Mouse (Mus musculus): ENCODE measurements around the gene Ephb4. TPM values are rescaled to one million over a fixed set of nuclear protein-coding genes. Genes with fewer than 3 reads are reported as not detected.

The Ephb4 gene
- polyA plus RNA-seq, 1 experiment = 36.5 TPM

GRCm38 (mm10) chr5:137352011-137352975 lies 2.4 kb downstream of the Ephb4 start:
- no peak for DNase-seq (ENCODE audit: low read depth, low spot score)
- WGBS = 12% methylated on average over 16 of the region's 16 CpGs

- 62% methylated on average over 17 of the region's 17 CpGs for WGBS
- DNase-seq (ENCODE audit: low read depth, low spot score) = no peak
Measured at GRCm38 (mm10) chr5:137354091-137354490, 4.2 kb downstream of the Ephb4 start.

GRCm38 (mm10) chr5:137358382-137358781 lies 8.5 kb downstream of the Ephb4 start:
- 35% methylated on average over 7 of the region's 7 CpGs for WGBS
- DNase-seq (ENCODE audit: low read depth, low spot score) = no peak

- 96% methylated on average over 10 of the region's 11 CpGs for WGBS
- DNase-seq (ENCODE audit: low read depth, low spot score) = no peak
Measured at GRCm38 (mm10) chr5:137369665-137370064, 19.8 kb downstream of the Ephb4 start.

- 63% methylated on average over 12 of the region's 12 CpGs for WGBS
- no peak for DNase-seq (ENCODE audit: low read depth, low spot score)
Measured at GRCm38 (mm10) chr5:137373371-137373950, 23.6 kb downstream of the Ephb4 start.

- no peak for DNase-seq (ENCODE audit: low read depth, low spot score)
- WGBS = 29% methylated on average over 4 of the region's 4 CpGs
Measured at GRCm38 (mm10) chr5:137374521-137375080, 24.7 kb downstream of the Ephb4 start.

GRCm38 (mm10) chr5:137375627-137376026 lies 25.7 kb downstream of the Ephb4 start:
- no peak for DNase-seq (ENCODE audit: low read depth, low spot score)
- WGBS = 10% methylated on average over 2 of the region's 2 CpGs

- DNase-seq (ENCODE audit: low read depth, low spot score) = no peak
- WGBS = 33% methylated on average over 7 of the region's 7 CpGs
Measured at GRCm38 (mm10) chr5:137376198-137376597, 26.3 kb downstream of the Ephb4 start.

GRCm38 (mm10) chr5:137376722-137377121 lies 26.8 kb downstream of the Ephb4 start:
- WGBS = 42% methylated on average over 9 of the region's 9 CpGs
- DNase-seq (ENCODE audit: low read depth, low spot score) = no peak

- DNase-seq (ENCODE audit: low read depth, low spot score) = no peak
- 15% methylated on average over 11 of the region's 11 CpGs for WGBS
Measured at GRCm38 (mm10) chr5:137377176-137377575, 27.3 kb downstream of the Ephb4 start.

GRCm38 (mm10) chr5:137377603-137378002 lies 27.7 kb downstream of the Ephb4 start:
- 21% methylated on average over 11 of the region's 15 CpGs for WGBS
- DNase-seq (ENCODE audit: low read depth, low spot score) = no peak

- DNase-seq (ENCODE audit: low read depth, low spot score) = no peak
- WGBS = 47% methylated on average over 4 of the region's 4 CpGs
Measured at GRCm38 (mm10) chr5:137381152-137381551, 31.2 kb downstream of the Ephb4 start.

- no peak for DNase-seq (ENCODE audit: low read depth, low spot score)
- WGBS = 84% methylated on average over 7 of the region's 7 CpGs
Measured at GRCm38 (mm10) chr5:137383441-137383840, 33.5 kb downstream of the Ephb4 start.

- DNase-seq (ENCODE audit: low read depth, low spot score) = no peak
- 83% methylated on average over 7 of the region's 7 CpGs for WGBS
Measured at GRCm38 (mm10) chr5:137386712-137387111, 36.8 kb downstream of the Ephb4 start.

- DNase-seq (ENCODE audit: low read depth, low spot score) = no peak
- 85% methylated on average over 8 of the region's 8 CpGs for WGBS
Measured at GRCm38 (mm10) chr5:137391641-137392040, 41.7 kb downstream of the Ephb4 start.

- DNase-seq (ENCODE audit: low read depth, low spot score) = no peak
- WGBS = 59% methylated on average over 7 of the region's 7 CpGs
Measured at GRCm38 (mm10) chr5:137394456-137394855, 44.5 kb downstream of the Ephb4 start.

- 87% methylated on average over 2 of the region's 2 CpGs for WGBS
Measured at GRCm38 (mm10) chr5:137404081-137404480, 54.2 kb downstream of the Ephb4 start.

GRCm38 (mm10) chr5:137409451-137409850 lies 59.5 kb downstream of the Ephb4 start:
- DNase-seq (ENCODE audit: low read depth, low spot score) = no peak
- 83% methylated on average over 6 of the region's 6 CpGs for WGBS

More at GRCm38 (mm10) chr5:137404081-137404480, 54.2 kb downstream of the Ephb4 start:
- DNase-seq (ENCODE audit: low read depth, low spot score) = no peak

GRCm38 (mm10) chr5:137410066-137410465 lies 60.2 kb downstream of the Ephb4 start:
- WGBS = 85% methylated on average over 3 of the region's 3 CpGs
- no peak for DNase-seq (ENCODE audit: low read depth, low spot score)

GRCm38 (mm10) chr5:137410549-137410948 lies 60.6 kb downstream of the Ephb4 start:
- 92% methylated on average over 3 of the region's 3 CpGs for WGBS
- no peak for DNase-seq (ENCODE audit: low read depth, low spot score)

All from large intestine, adult 2 months (tissue).